Mouse (Mus musculus) heart, postnatal 0 days (tissue): ENCODE results near the gene Ank.

Experiments used
- CTCF ChIP-seq: IDR thresholded peaks from 2 replicates; pipeline ENCODE4 v1.5.1; 2016; ENCODE audit warnings: antibody characterized with exemption, control low read depth, low read depth
- EP300 ChIP-seq: IDR thresholded peaks from 2 replicates; pipeline ENCODE4 v1.6.1; 2016; ENCODE audit warnings: antibody characterized with exemption, low read depth

DNA sequence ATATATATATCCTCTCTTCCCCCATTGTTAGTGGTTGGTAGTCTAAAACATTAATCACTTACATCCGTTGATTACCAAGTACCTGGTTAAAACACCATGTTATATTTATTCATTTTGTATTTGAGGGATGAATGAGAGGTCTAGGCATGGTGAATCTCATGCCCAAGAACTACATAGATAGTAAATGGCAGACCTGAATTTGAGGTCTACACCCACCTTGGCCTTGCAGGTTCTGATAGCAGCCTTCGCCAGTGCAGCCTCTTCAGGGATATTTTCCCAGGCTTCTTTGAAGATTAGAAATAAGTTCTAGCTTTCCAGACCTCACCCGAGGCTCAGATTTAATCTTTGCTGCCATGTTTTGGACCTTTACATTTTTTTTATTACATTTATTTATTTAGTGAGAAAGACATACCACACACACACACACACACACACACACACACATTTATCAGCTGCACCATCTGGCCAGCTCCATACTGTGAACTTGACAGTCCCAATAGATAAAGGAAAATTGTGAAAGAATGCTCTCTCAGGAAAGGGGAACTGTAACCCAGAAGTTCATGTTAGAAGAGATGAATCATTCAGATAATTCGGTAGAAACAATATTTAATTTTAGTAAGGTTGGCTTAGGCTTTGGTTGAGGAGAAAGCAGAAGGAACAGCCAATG, 2.5 kb downstream of the Ank start:
- no peak for TF ChIP-seq CTCF
- no peak for TF ChIP-seq EP300
